Mouse (Mus musculus): ENCODE data around the gene Fancd2os.

DNA sequence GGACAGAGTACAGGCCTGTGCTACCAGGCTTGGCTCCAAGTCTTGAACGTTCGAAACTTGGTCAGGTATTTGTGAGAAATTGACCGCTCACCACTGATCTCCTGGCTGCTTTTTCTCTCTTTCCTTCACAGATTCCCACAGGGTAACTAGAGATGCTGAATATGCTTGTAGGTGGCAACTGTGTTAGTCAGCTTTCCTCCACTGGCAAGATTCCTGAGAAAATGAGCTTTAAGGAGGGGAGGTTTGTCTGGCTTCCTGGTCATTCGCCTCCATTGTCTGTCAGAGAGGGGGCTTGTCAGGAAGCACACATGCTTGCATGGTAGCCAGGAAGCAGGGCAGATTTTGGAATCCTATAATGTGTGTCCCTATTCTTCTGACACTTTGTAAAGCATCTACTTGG lies 17.5 kb downstream of the Fancd2os start:
- TF ChIP-seq CTCF (conservative IDR thresholded peaks at IDR 0.05; ENCODE audit: low read length) (no peak), POU5F1 (IDR thresholded peaks at IDR 0.05; ENCODE audit: borderline replicate concordance, low read length) (no peak)

Measured in E14TG2a.4 (cell line).